Mouse (Mus musculus) layer of hippocampus, postnatal 10 days (tissue): ENCODE measurements at regions not wholly inside any gene's neighbourhood (a gene's known extent, or its start where the extent isn't known, plus 50 kb on each side); places are given as distances from the start of the nearest gene placed in this dataset.
A peak's percentile ranks its signal among the peaks of the same experiment; 100 is the strongest.

Experiments used
- DNase-seq, 2 experiments: peaks; one replicate each; pipeline ENCODE4 v3.0.0; 2021; ENCODE audit warnings: low spot score in 2 of 2

DNA sequence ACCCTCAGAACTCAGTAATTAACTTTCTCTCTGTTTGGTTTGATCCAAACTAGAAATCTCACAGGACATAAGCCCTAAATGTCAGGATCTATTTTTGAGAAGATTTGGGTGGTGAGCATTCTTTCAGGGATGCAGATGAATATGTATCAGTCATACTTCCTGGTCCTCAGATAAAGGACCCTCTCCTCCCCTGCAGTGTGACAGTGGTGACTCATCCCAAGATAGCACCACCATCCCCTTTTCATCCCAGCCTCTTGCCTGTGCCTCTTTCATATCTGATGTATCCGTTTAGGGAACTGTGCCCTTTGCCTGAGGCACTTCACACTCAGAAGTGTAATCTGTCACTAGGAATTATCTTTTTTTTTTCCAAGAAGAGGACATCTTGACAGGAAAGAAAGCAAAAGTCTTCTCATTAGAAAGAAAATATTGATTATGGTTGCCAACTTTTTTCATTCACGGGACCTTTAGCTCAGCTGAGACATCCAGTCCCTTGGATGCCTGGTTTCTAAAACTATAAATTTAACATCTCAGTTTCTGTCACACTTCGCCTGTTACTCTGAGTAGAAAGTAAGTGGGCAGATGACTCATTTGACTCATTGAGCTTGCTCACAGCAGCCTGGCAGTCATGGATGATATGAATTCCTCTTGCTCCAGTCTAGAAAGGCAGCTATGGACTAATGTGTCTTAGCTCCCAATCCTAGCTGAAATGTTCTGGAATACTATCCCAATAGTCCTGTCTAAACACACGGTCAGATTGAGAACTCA, 284.1 kb upstream of the Mctp2 start:
- no peak for DNase-seq

DNA sequence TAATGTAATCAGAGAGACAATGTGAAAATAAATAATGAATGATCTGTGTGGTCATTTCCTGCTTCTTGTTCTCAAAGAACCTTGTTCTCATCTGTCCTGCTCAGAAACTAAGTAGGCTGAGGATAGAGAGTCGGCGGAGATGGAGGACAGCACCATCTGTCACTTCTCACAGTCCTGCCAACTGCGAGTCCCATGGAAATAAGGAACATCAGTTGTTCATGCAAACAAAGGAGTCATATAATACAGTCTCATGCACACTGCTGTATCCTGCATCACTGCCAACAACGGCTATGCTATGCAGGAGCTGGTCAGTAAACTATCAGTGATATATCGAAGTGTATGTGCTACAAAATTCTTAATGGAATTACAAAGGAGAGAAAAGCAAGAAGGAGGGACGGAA, 285.7 kb upstream of the Mctp2 start:
- no peak for DNase-seq

DNA sequence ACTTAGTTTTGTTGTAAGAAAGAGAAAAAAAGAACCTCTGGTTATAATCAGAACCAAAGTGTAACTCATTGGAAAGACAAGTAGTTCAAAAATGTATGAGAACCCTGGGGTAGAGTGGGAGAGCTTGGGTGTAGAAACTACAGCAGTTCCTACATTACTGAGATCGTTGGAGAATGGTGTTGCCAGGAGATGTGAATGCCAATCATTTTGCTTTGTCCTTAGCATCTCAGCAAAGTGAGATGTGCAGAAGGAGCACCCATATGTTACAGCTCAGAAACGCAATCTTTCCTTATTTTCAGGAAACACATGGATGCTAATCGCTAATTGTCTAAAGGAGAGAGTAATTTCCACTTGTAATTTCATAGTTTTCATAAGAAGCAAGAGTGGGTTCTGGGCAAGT, 286.2 kb upstream of the Mctp2 start:
- DNase-seq, result no peak

- DNase-seq, result peak in 1 of 2 experiments; percentile 18
These were observed 286.9 kb upstream of the Mctp2 start for GRCm38 (mm10) chr7:72593259-72593658.

DNA sequence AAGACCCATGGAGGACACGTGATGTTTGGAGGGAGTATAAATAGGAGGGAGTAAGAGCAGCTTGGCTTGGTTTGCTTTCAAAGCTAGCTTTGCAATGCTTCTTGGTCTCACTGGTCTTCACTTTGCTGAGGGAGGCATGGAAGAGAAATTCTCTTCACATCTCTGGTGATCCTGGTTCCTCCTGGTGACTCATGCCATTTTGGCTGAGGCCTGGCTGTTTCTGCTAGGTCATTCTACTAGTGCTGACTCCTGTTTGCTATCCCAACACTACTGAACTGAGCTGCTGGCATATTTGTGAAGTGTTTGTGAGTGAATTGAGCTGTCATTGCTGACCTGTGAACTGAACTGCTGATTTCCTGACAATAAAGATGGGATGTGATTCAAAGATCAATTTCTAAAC, 288.3 kb upstream of the Mctp2 start:
- DNase-seq, result no peak

- DNase-seq, result no peak
These were observed 290.6 kb upstream of the Mctp2 start for GRCm38 (mm10) chr7:72596985-72597384.

GRCm38 (mm10) chr7:72601933-72602332, 295.5 kb upstream of the Mctp2 start:
- no peak for DNase-seq

- DNase-seq, result no peak
These were observed 303.4 kb upstream of the Mctp2 start for GRCm38 (mm10) chr7:72609791-72610190.

- no peak for DNase-seq
These were observed 308.8 kb upstream of the Mctp2 start for GRCm38 (mm10) chr7:72615232-72615631.

DNA sequence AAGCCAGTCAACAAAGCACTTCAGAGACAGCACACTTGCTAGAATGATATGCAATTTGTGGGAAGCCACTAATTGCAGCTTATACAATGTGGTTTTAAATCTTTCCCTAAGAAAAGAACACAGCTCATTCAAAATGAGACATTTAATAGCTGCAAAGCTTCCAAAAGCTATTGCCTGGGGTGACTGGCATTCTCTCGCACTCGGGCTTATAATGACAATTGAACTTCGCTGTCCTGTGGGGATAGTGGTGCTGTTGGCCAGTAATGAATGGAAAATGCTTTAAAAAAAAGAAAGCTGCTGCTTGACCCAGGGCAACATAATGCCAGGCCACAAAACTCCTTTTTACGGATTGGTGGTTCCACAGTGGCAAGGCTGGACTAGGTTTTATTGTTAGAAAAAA, 321.0 kb upstream of the Mctp2 start:
- no peak for DNase-seq

GRCm38 (mm10) chr7:72639566-72639965, 333.2 kb upstream of the Mctp2 start:
- DNase-seq, result no peak

GRCm38 (mm10) chr7:72675018-72675417, 368.6 kb upstream of the Mctp2 start:
- DNase-seq, result no peak

DNA sequence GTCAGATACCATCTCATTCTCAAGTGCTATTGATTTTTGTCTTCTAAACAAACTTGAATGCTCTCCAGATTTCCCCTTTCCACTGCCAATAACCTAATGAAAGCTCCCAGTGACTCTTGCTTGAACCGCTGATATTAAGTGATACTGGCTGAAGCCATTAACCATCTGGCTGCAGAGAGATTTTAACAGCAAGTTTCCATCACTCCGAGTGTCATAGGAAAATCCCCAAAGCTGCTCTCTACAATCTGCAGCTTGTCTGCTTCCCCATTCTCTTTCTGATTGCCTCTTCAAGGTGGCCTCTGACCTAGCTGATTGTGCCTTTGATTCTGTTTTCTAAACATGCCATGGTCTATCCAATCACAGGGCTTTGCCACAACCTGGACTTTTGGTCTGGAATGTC, 379.4 kb upstream of the Mctp2 start:
- DNase-seq, result no peak

DNA sequence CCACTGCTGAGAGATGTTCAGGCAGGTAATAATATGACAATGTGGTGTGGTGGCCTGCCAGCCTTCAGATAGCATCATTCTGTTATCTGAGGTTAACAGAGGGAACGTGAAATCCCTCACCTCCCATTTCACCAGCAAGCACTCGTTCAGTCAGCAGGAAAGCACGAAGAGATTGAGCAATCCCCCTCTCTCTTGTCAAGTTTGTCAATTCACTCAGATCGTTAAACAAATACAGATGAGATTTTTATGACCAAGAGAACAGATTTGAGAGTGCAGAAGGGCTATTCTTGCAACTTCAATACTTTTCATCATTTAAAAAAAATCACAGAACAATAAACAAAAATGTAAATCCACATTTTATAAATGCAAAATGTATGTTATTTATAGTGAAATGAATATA, 380.9 kb upstream of the Mctp2 start:
- no peak for DNase-seq

GRCm38 (mm10) chr7:72691396-72691795, 385.0 kb upstream of the Mctp2 start:
- DNase-seq, result no peak

DNA sequence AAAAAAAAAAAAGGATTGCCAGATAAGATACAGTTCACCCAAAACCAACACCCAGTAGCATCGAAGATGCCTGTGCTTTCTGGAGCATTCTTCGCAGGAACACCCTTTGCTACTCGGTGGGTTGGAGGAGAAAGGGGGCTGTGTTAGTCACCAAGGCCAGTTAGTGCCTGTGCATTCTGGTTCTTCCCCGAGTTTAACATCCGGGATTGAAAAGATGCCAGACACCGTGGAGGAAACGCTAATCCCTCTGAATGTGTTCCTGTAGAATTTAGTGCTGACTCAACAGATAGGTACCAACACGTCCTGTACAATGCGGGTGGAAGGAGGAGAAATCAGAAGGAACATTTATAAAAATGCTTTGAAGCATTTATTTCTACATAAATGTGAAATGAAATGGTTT, 385.5 kb upstream of the Mctp2 start:
- DNase-seq, result peak in 1 of 2 experiments; percentile 19

- DNase-seq, result no peak
These were observed 390.3 kb upstream of the Mctp2 start for GRCm38 (mm10) chr7:72696736-72697135.

DNA sequence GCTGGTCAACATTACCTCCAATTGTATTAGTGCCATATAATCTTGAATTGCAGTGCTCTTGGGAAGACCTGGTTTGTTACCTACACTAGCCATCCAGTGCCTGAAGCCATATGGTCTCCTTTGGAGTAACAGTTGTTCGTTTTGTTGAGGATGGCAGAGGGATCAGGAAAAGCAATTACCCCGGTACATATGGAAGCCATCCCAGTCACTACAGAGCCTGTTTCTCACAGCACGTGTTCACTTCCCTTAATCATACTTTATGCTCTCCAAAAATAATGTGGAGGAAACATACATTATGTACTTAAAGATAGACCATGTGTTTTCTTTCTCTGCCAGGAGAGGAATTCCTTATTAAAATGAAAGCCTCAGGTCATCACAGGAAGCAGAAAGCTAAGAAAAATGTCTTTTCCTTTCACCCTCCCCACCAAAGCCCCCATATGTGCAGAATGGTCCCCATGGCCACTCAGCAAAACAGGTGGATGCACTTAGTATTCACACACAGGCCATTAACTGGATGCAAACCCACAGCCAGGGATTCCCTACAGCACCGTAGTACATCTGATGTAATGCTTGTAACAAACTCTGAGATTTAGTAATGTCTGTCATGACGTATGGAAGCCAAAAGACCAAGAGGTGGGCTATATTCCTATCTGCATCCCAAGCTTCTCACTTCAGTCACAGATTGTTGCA, 397.4 kb upstream of the Mctp2 start:
- no peak for DNase-seq

DNA sequence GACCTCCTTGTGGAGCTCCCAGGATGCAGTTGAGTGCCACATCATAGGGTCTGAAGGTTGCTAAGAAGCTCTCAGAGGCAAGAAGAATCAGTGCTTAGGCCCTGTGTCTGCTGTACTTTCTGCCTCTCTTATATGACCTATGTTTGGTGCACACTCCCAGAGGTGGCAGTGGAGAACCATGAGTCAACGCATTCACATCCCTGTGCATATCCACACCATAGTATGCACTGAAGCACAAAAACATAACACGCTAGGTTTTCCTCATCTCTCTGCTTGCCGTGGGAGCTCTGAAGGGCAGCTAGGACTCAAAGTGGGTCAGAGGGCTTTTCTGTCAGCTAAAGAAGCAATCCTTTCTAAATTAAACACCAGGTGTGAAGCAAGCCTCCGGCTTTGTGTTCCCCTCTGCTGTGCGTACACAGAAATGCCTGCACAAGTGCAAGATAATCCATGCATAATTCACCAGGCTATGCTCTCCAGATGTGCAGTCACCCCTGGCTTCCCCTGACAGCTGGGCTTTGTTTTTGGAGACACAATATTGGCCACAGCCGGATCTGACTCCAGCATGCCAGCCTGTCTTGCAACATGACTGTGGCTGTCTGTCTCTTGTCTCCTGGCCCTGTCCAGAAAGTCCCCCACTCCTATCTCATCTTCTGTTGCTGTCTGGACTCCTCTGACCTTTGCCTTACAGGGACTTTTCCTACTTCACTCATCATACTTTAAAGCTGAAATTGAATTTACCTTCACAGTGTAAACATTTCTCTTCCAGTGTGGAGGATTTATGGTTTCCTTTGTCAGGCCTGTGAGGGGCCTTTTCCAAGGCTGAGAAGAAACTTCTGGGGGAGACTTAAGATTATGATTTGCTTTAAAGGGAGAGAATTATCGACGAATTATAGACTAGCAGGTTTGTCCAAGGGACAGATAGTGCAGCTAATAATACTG, 405.1 kb upstream of the Mctp2 start:
- no peak for DNase-seq

DNA sequence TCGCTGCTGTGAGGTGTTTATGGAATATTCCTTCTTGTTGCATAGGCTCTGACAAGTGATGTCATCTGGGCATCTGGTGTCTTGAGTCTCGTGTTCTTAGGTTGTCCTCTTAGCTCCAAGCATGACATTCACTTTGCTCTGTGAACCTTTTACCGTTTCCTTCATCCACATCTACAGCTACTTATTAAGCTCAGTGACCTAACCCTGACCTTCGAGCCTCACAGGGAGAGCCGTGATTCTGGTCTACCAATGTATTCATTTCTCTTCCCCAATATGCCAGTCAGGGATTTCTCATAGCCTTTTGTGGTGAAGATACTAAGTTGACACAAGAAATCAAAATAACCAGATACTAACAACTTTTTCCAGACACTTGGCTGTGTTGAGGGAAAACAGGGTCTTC, 409.0 kb upstream of the Mctp2 start:
- no peak for DNase-seq

DNA sequence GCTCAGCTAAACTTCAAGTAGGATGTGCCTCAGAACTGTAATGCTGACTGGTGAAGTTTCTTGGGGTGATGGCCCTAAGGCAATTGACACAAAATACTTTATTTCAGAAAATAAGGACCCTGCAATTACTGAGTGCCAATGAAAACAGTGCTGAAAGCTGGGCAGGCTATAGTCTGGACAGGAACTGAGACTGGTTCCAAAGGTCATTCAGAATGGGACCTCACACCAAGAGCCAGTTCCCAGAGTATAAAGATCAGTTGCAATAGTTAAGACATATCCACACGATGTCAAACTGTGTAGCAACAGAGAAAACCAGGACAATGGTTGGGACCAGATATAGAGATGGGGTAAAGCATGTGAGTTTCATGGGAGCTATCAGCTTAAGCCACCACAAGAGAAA, 409.6 kb upstream of the Mctp2 start:
- no peak for DNase-seq
